Mouse (Mus musculus): ENCODE results near the gene Gm11011. TPM values are rescaled to one million over a fixed set of nuclear protein-coding genes. Genes with fewer than 3 reads are reported as not detected.

Gm11011 gene
- not detected for polyA plus RNA-seq (2012; fragmentation: generic; extraction: Trizol)

GRCm38 (mm10) chr2:169587645-169588044, at the start of gene Gm11011:
Gene Gm11011, minus strand, starts transcription at chr2:169587745.

GRCm38 (mm10) chr2:169632338-169633151, 45.0 kb upstream of the Gm11011 start, which contains the start of gene Tshz2:
Gene Tshz2, plus strand, starts transcription at chr2:169633013.

Other genes starting within 250 kb of the Gm11011 start
- not detected for gene Tshz2, start 45.3 kb upstream of the Gm11011 start, polyA plus RNA-seq (2012; fragmentation: generic; extraction: Trizol)